Mouse (Mus musculus): Measurements from ENCODE around the gene Ccer2.

Gene Ccer2

GRCm38 (mm10) chr7:28790066-28790806 lies 34.3 kb downstream of the Ccer2 start:
- DNase-seq (ENCODE audit: low spot score in 2 of 2): no peak

GRCm38 (mm10) chr7:28791706-28792105 lies 35.7 kb downstream of the Ccer2 start:
- no peak for DNase-seq (ENCODE audit: low spot score in 2 of 2)

GRCm38 (mm10) chr7:28792391-28793185 lies 36.6 kb downstream of the Ccer2 start:
- no peak for DNase-seq (ENCODE audit: low spot score in 2 of 2)

GRCm38 (mm10) chr7:28793834-28794233 lies 37.9 kb downstream of the Ccer2 start:
- DNase-seq (ENCODE audit: low spot score in 2 of 2): no peak

GRCm38 (mm10) chr7:28794496-28794895 lies 38.5 kb downstream of the Ccer2 start:
- no peak for DNase-seq (ENCODE audit: low spot score in 2 of 2)

- DNase-seq (ENCODE audit: low spot score in 2 of 2): no peak
Measured at GRCm38 (mm10) chr7:28795832-28796231, 39.9 kb downstream of the Ccer2 start.

- DNase-seq (ENCODE audit: low spot score in 2 of 2): peak in 1 of 2 experiments; percentile 75
Measured at GRCm38 (mm10) chr7:28796562-28796975, 40.6 kb downstream of the Ccer2 start.

- DNase-seq (ENCODE audit: low spot score in 2 of 2): no peak
Measured at GRCm38 (mm10) chr7:28799994-28800393, 44.0 kb downstream of the Ccer2 start.

GRCm38 (mm10) chr7:28801451-28801850 lies 45.5 kb downstream of the Ccer2 start:
- DNase-seq (ENCODE audit: low spot score in 2 of 2): no peak

GRCm38 (mm10) chr7:28801901-28802670 lies 46.1 kb downstream of the Ccer2 start:
- DNase-seq (ENCODE audit: low spot score in 2 of 2): no peak

- DNase-seq (ENCODE audit: low spot score in 2 of 2): no peak
Measured at GRCm38 (mm10) chr7:28802846-28803588, 47.0 kb downstream of the Ccer2 start.

- no peak for DNase-seq (ENCODE audit: low spot score in 2 of 2)
Measured at GRCm38 (mm10) chr7:28803756-28804155, 47.8 kb downstream of the Ccer2 start.

- DNase-seq (ENCODE audit: low spot score in 2 of 2): no peak
Measured at GRCm38 (mm10) chr7:28806869-28807268, 50.9 kb downstream of the Ccer2 start.

GRCm38 (mm10) chr7:28807641-28808220 lies 51.8 kb downstream of the Ccer2 start:
- peak in 1 of 2 experiments; percentile 32 for DNase-seq (ENCODE audit: low spot score in 2 of 2)

- peak in 1 of 2 experiments; percentile 41 for DNase-seq (ENCODE audit: low spot score in 2 of 2)
Measured at GRCm38 (mm10) chr7:28808221-28808941, 52.4 kb downstream of the Ccer2 start, which contains the start of gene Hnrnpl. Gene Hnrnpl (plus strand): TSS chr7:28808541.

Measured in left cerebral cortex, adult 9 months (tissue).